Mouse (Mus musculus) forebrain, embryonic 15.5 days (tissue): ENCODE data around the gene Trim6. TPM values are rescaled to one million over a fixed set of nuclear protein-coding genes. Genes with fewer than 3 reads are reported as not detected.
"Not testable (repeated sequence)": the region's sequence is repeated elsewhere in the genome, so short reads cannot be mapped to it uniquely, and the experiment has no call there.

Experiments used
- ATAC-seq: fragments of 200-750 bp; cut with Nextera tagmentation; replicated peaks from 2 replicates; pipeline ENCODE4 v1.8.0; 2017; ENCODE audit warnings: mild to moderate bottlenecking, moderate TSS enrichment, moderate library complexity
- H3K27ac ChIP-seq: fragments of 300-500 bp; sonication (generic); replicated peaks from 2 replicates; pipeline ENCODE4 v1.5.1; 2015; ENCODE audit warnings: mild to moderate bottlenecking, inconsistent platforms
- H3K27me3 ChIP-seq: fragments of 300-500 bp; sonication (generic); 2 replicates; pipeline ENCODE4 v1.6.1; 2015; ENCODE audit warnings: inconsistent platforms
- H3K36me3 ChIP-seq: fragments of 300-500 bp; sonication (generic); 2 replicates; pipeline ENCODE4 v1.6.1; 2015; ENCODE audit warnings: mild to moderate bottlenecking, inconsistent platforms
- H3K4me1 ChIP-seq: fragments of 300-500 bp; sonication (generic); 2 replicates; pipeline ENCODE4 v1.6.1; 2015; ENCODE audit warnings: inconsistent platforms
- H3K4me2 ChIP-seq: fragments of 300-500 bp; sonication (generic); replicated peaks from 2 replicates; pipeline ENCODE4 v1.6.1; 2015; ENCODE audit warnings: mild to moderate bottlenecking, inconsistent platforms
- H3K4me3 ChIP-seq: fragments of 300-500 bp; sonication (generic); 2 replicates; pipeline ENCODE4 v1.5.1; 2015; ENCODE audit warnings: mild to moderate bottlenecking, inconsistent platforms
- H3K9ac ChIP-seq: fragments of 300-500 bp; sonication (generic); replicated peaks from 2 replicates; pipeline ENCODE4 v1.6.1; 2015; ENCODE audit warnings: mild to moderate bottlenecking, inconsistent platforms
- H3K9me3 ChIP-seq: fragments of 300-500 bp; sonication (generic); 2 replicates; pipeline ENCODE4 v1.6.1; 2016; ENCODE audit warnings: inconsistent platforms
- WGBS: fragments of 180-500 bp; shearing (Covaris S2); methylation state at CpG from one replicate; pipeline ENCODE4 v1.1.7; 2015; ENCODE audit warnings: mixed read lengths; 5-methylcytosine and 5-hydroxymethylcytosine counted together
- polyA plus RNA-seq: library from polyadenylated mRNA; unstranded; fragments of >200 nt; fragmentation: Nextera tagmentation; extraction: Ambion mirVana; gene quantifications from 2 replicates; pipeline ENCODE4 v1.2.1, GENCODE M21; 2015

The Trim6 gene
- polyA plus RNA-seq, 1 experiment from 2014 or later = 0.34 TPM

- Histone ChIP-seq H3K4me1 (no peaks in the 10 kb centered on the region), H3K27me3 (no peaks in the 10 kb centered on the region), H3K9ac (no peak overlapping the region), H3K4me2 (no peak overlapping the region), H3K27ac (no peak overlapping the region), H3K4me3 (no peak overlapping the region), H3K9me3 (no peaks in the 10 kb centered on the region), H3K36me3 (no peaks in the 10 kb centered on the region)
- ATAC-seq = no peak
- 22% methylated on average over 2 of the region's 2 CpGs for WGBS
Measured at GRCm38 (mm10) chr7:104231203-104231602, 12.6 kb downstream of the Trim6 start.

- no peak overlapping the region for H3K9ac ChIP-seq
- H3K4me2 ChIP-seq = no peak overlapping the region
- no peak overlapping the region for H3K4me3 ChIP-seq
- H3K4me1 ChIP-seq = no peaks in the 10 kb centered on the region
- H3K9me3 ChIP-seq = no peaks in the 10 kb centered on the region
- H3K27ac ChIP-seq = no peak overlapping the region
- H3K27me3 ChIP-seq = no peaks in the 10 kb centered on the region
- H3K36me3 ChIP-seq = no peaks in the 10 kb centered on the region
- no peak for ATAC-seq
Measured at GRCm38 (mm10) chr7:104240857-104241256, 22.3 kb downstream of the Trim6 start.

GRCm38 (mm10) chr7:104243616-104244015, 25.0 kb downstream of the Trim6 start:
- no peaks in the 10 kb centered on the region for H3K36me3 ChIP-seq
- H3K4me3 ChIP-seq = no peak overlapping the region
- H3K9ac ChIP-seq = no peak overlapping the region
- no peak overlapping the region for H3K4me2 ChIP-seq
- H3K4me1 ChIP-seq = no peaks in the 10 kb centered on the region
- no peaks in the 10 kb centered on the region for H3K9me3 ChIP-seq
- no peak overlapping the region for H3K27ac ChIP-seq
- no peaks in the 10 kb centered on the region for H3K27me3 ChIP-seq
- 63% methylated on average over 1 of the region's 1 CpGs for WGBS
- ATAC-seq = no peak

GRCm38 (mm10) chr7:104244287-104245181, 25.9 kb downstream of the Trim6 start, which contains the start of gene Trim34a:
Gene Trim34a, plus strand, starts transcription at chr7:104244457.
- no peaks in the 10 kb centered on the region for H3K36me3 ChIP-seq
- no peaks in the 10 kb centered on the region for H3K4me1 ChIP-seq
- H3K4me2 ChIP-seq = peak within 1 kb of the TSS; percentile 27
- H3K4me3 ChIP-seq = peak within 1 kb of the TSS; percentile 30
- no peaks in the 10 kb centered on the region for H3K27me3 ChIP-seq
- H3K9ac ChIP-seq = peak within 1 kb of the TSS; percentile 13; the same call in 1 of the 2 replicates
- 13% methylated on average over 13 of the region's 13 CpGs for WGBS
- H3K27ac ChIP-seq = no peak within 1 kb of the TSS
- H3K9me3 ChIP-seq = no peaks in the 10 kb centered on the region
- ATAC-seq = peak; percentile 19; the same call in 1 of the 2 replicates

GRCm38 (mm10) chr7:104260380-104260779, 41.8 kb downstream of the Trim6 start:
- H3K36me3 ChIP-seq, H3K4me2 ChIP-seq: not testable (repeated sequence)
- WGBS = 90% methylated on average over 4 of the region's 4 CpGs

GRCm38 (mm10) chr7:104265335-104265734, 46.7 kb downstream of the Trim6 start:
- H3K27me3 ChIP-seq, ATAC-seq, H3K4me1 ChIP-seq, H3K27ac ChIP-seq, H3K36me3 ChIP-seq, H3K4me2 ChIP-seq, H3K4me3 ChIP-seq, H3K9me3 ChIP-seq, H3K9ac ChIP-seq: not testable (repeated sequence)
- WGBS = 91% methylated on average over 5 of the region's 5 CpGs

More at GRCm38 (mm10) chr7:104260380-104260779, 41.8 kb downstream of the Trim6 start:
- ATAC-seq, H3K9ac ChIP-seq, H3K27ac ChIP-seq, H3K4me1 ChIP-seq, H3K4me3 ChIP-seq, H3K9me3 ChIP-seq, H3K27me3 ChIP-seq: not testable (repeated sequence)

GRCm38 (mm10) chr7:104279361-104279760, 60.8 kb downstream of the Trim6 start:
- not testable (repeated sequence) for H3K27me3 ChIP-seq, H3K36me3 ChIP-seq, H3K9ac ChIP-seq, H3K4me3 ChIP-seq, H3K4me2 ChIP-seq, H3K4me1 ChIP-seq, H3K27ac ChIP-seq, H3K9me3 ChIP-seq, ATAC-seq
- 77% methylated on average over 3 of the region's 3 CpGs for WGBS

Other genes starting within 250 kb of the Trim6 start
- not detected in 2 replicates for gene Olfr635, start 247.6 kb upstream of the Trim6 start, polyA plus RNA-seq
- not detected in 2 replicates for gene Olfr638, start 220.0 kb upstream of the Trim6 start, polyA plus RNA-seq
- not detected in 2 replicates for gene Olfr639, start 201.5 kb upstream of the Trim6 start, polyA plus RNA-seq
- not detected in 2 replicates for gene Olfr640, start 193.2 kb upstream of the Trim6 start, polyA plus RNA-seq
- gene Olfr641, start 183.3 kb upstream of the Trim6 start, polyA plus RNA-seq = not detected in 2 replicates
- gene Olfr642, start 166.1 kb upstream of the Trim6 start, polyA plus RNA-seq = not detected in 2 replicates
- gene 4930516K23Rik, start 157.3 kb upstream of the Trim6 start, polyA plus RNA-seq = not detected in 2 replicates
- gene Olfr644, start 146.9 kb upstream of the Trim6 start, polyA plus RNA-seq = not detected in 2 replicates
- gene Olfr645, start 133.3 kb upstream of the Trim6 start, polyA plus RNA-seq = not detected in 2 replicates
- not detected in 2 replicates for gene Olfr646, start 113.9 kb upstream of the Trim6 start, polyA plus RNA-seq
- not detected in 2 replicates for gene Ubqln5, start 89.0 kb upstream of the Trim6 start, polyA plus RNA-seq
- not detected in 2 replicates for gene Olfr643, start 81.4 kb upstream of the Trim6 start, polyA plus RNA-seq
- gene Ubqln3, start 75.5 kb upstream of the Trim6 start, polyA plus RNA-seq = not detected in 2 replicates
- not detected in 2 replicates for gene Ubqlnl, start 68.2 kb upstream of the Trim6 start, polyA plus RNA-seq
- gene Olfm5, start 54.0 kb upstream of the Trim6 start, polyA plus RNA-seq = not detected in 2 replicates
- gene Olfr648, start 35.4 kb upstream of the Trim6 start, polyA plus RNA-seq = 0.33 and 0.47 TPM in 2 replicates
- not detected in 2 replicates for gene Olfr649, start 22.8 kb upstream of the Trim6 start, polyA plus RNA-seq
- 0.46 and 0.62 TPM in 2 replicates for gene Trim34a, start 25.7 kb downstream of the Trim6 start, polyA plus RNA-seq
- gene Trim5, start 69.3 kb downstream of the Trim6 start, polyA plus RNA-seq = 0.09 and 0.13 TPM in 2 replicates
- gene Trim12a, start 96.7 kb downstream of the Trim6 start, polyA plus RNA-seq = 1.2 and 2.0 TPM in 2 replicates
- gene Trim34b, start 110.7 kb downstream of the Trim6 start, polyA plus RNA-seq = not detected in 2 replicates
- 0.80 and 0.98 TPM in 2 replicates for gene Trim12c, start 134.6 kb downstream of the Trim6 start, polyA plus RNA-seq
- not detected in 2 replicates for gene Trim30b, start 151.1 kb downstream of the Trim6 start, polyA plus RNA-seq
- gene Trim30c, start 182.0 kb downstream of the Trim6 start, polyA plus RNA-seq = not detected in 2 replicates
- gene Trim30a, start 246.4 kb downstream of the Trim6 start, polyA plus RNA-seq = 0.41 and 0.43 TPM in 2 replicates